Mouse (Mus musculus): ENCODE results near the gene Mab21l3. TPM values are rescaled to one million over a fixed set of nuclear protein-coding genes. Genes with fewer than 3 reads are reported as not detected.
A peak's percentile ranks its signal among the peaks of the same experiment; 100 is the strongest.
"Not testable (repeated sequence)": the region's sequence is repeated elsewhere in the genome, so short reads cannot be mapped to it uniquely, and the experiment has no call there.

The Mab21l3 gene
- polyA plus RNA-seq, 1 experiment from 2014 or later, result 0.73 TPM

GRCm38 (mm10) chr3:101836971-101837370 lies 11.8 kb downstream of the Mab21l3 start:
- H3K4me2 ChIP-seq, result no peak overlapping the region
- no peaks in the 10 kb centered on the region for H3K36me3 ChIP-seq
- 80% methylated on average over 3 of the region's 3 CpGs for WGBS
- H3K4me1 ChIP-seq, result peaks cover 22% of the 10 kb centered on the region
- no peak for ATAC-seq (replicated peaks; ENCODE audit: low FRiP score)
- H3K4me3 ChIP-seq (replicated peaks), result no peak overlapping the region
- H3K9me3 ChIP-seq (replicated peaks), result no peaks in the 10 kb centered on the region
- H3K27ac ChIP-seq, result no peak overlapping the region
- no peaks in the 10 kb centered on the region for H3K27me3 ChIP-seq
- no peak overlapping the region for H3K9ac ChIP-seq

- H3K27me3 ChIP-seq, result no peaks in the 10 kb centered on the region
- ATAC-seq (replicated peaks; ENCODE audit: low FRiP score), result no peak; the same call in 1 of the 2 replicates
- H3K9ac ChIP-seq, result no peak overlapping the region
- H3K4me2 ChIP-seq, result peak overlapping the region; percentile 53
- WGBS, result 76% methylated on average over 5 of the region's 5 CpGs
- no peaks in the 10 kb centered on the region for H3K36me3 ChIP-seq
- H3K27ac ChIP-seq, result peak overlapping the region; percentile 54; the same call in 1 of the 2 replicates
- peaks cover 26% of the 10 kb centered on the region for H3K4me1 ChIP-seq
- H3K4me3 ChIP-seq (replicated peaks), result peak overlapping the region; percentile 28; the same call in 1 of the 2 replicates
- no peaks in the 10 kb centered on the region for H3K9me3 ChIP-seq (replicated peaks)
These were observed 12.2 kb downstream of the Mab21l3 start for GRCm38 (mm10) chr3:101836532-101836931.

- Histone ChIP-seq H3K36me3 (no peaks in the 10 kb centered on the region), H3K4me2 (peak overlapping the region; percentile 53), H3K4me1 (peaks cover 29% of the 10 kb centered on the region), H3K27me3 (no peaks in the 10 kb centered on the region), H3K27ac (peak overlapping the region; percentile 54), H3K4me3 (replicated peaks) (peak overlapping the region; percentile 28; the same call in 1 of the 2 replicates), H3K9me3 (replicated peaks) (no peaks in the 10 kb centered on the region), H3K9ac (no peak overlapping the region; the same call in 1 of the 2 replicates)
- peak; percentile 96 for ATAC-seq (replicated peaks; ENCODE audit: low FRiP score)
- WGBS, result 2% methylated on average over 8 of the region's 8 CpGs
These were observed 12.7 kb downstream of the Mab21l3 start for GRCm38 (mm10) chr3:101836045-101836444.

- H3K4me3 ChIP-seq (replicated peaks), result no peak overlapping the region
- no peak overlapping the region for H3K9ac ChIP-seq
- WGBS, result 26% methylated on average over 10 of the region's 10 CpGs
- H3K36me3 ChIP-seq, result no peaks in the 10 kb centered on the region
- H3K27me3 ChIP-seq, result no peaks in the 10 kb centered on the region
- no peak overlapping the region for H3K4me2 ChIP-seq
- H3K27ac ChIP-seq, result peak overlapping the region; percentile 58
- H3K4me1 ChIP-seq, result peaks cover 34% of the 10 kb centered on the region
- H3K9me3 ChIP-seq (replicated peaks), result no peaks in the 10 kb centered on the region
- 0 out of 2 replicates have a peak, but pooled peaks have one; percentile 23 for ATAC-seq (replicated peaks; ENCODE audit: low FRiP score)
These were observed 17.4 kb downstream of the Mab21l3 start for GRCm38 (mm10) chr3:101831189-101831858.

- H3K4me3 ChIP-seq (replicated peaks), result no peak overlapping the region
- H3K9ac ChIP-seq, result no peak overlapping the region
- ATAC-seq (replicated peaks; ENCODE audit: low FRiP score), result no peak
- no peaks in the 10 kb centered on the region for H3K9me3 ChIP-seq (replicated peaks)
- H3K4me2 ChIP-seq, result no peak overlapping the region
- H3K27me3 ChIP-seq, result no peaks in the 10 kb centered on the region
- peaks cover 25% of the 10 kb centered on the region for H3K4me1 ChIP-seq
- 69% methylated on average over 10 of the region's 10 CpGs for WGBS
- H3K36me3 ChIP-seq, result no peaks in the 10 kb centered on the region
- no peak overlapping the region for H3K27ac ChIP-seq
These were observed 18.7 kb downstream of the Mab21l3 start for GRCm38 (mm10) chr3:101829881-101830616.

- Histone ChIP-seq H3K9ac (no peak overlapping the region), H3K4me1 (peaks cover 25% of the 10 kb centered on the region), H3K36me3 (no peaks in the 10 kb centered on the region), H3K4me3 (replicated peaks) (no peak overlapping the region), H3K27me3 (no peaks in the 10 kb centered on the region), H3K27ac (no peak overlapping the region), H3K4me2 (no peak overlapping the region), H3K9me3 (replicated peaks) (no peaks in the 10 kb centered on the region)
- 61% methylated on average over 3 of the region's 3 CpGs for WGBS
- ATAC-seq (replicated peaks; ENCODE audit: low FRiP score), result no peak
These were observed 20.2 kb downstream of the Mab21l3 start for GRCm38 (mm10) chr3:101828595-101828994.

GRCm38 (mm10) chr3:101827220-101827715 lies 21.5 kb downstream of the Mab21l3 start:
- no peak for ATAC-seq (replicated peaks; ENCODE audit: low FRiP score)

GRCm38 (mm10) chr3:101824338-101824737 lies 24.4 kb downstream of the Mab21l3 start:
- Histone ChIP-seq H3K36me3 (no peaks in the 10 kb centered on the region), H3K4me2 (no peak overlapping the region), H3K4me3 (replicated peaks) (no peak overlapping the region), H3K9me3 (replicated peaks) (no peaks in the 10 kb centered on the region), H3K27ac (no peak overlapping the region), H3K4me1 (0 out of 2 replicates have a peak, but pooled peaks cover 10% of the 10 kb centered on the region), H3K9ac (no peak overlapping the region), H3K27me3 (no peaks in the 10 kb centered on the region)
- 88% methylated on average over 9 of the region's 9 CpGs for WGBS
- ATAC-seq (replicated peaks; ENCODE audit: low FRiP score), result no peak

More at GRCm38 (mm10) chr3:101827220-101827715, 21.5 kb downstream of the Mab21l3 start:
- Histone ChIP-seq H3K4me1 (peaks cover 25% of the 10 kb centered on the region), H3K27ac (no peak overlapping the region), H3K9me3 (replicated peaks) (no peaks in the 10 kb centered on the region), H3K9ac (no peak overlapping the region), H3K4me2 (no peak overlapping the region), H3K36me3 (no peaks in the 10 kb centered on the region), H3K27me3 (no peaks in the 10 kb centered on the region), H3K4me3 (replicated peaks) (no peak overlapping the region)
- 73% methylated on average over 6 of the region's 6 CpGs for WGBS

GRCm38 (mm10) chr3:101822052-101822451 lies 26.7 kb downstream of the Mab21l3 start:
- no peak overlapping the region for H3K9ac ChIP-seq
- no peak overlapping the region for H3K4me3 ChIP-seq (replicated peaks)
- 0 out of 2 replicates have a peak, but pooled peaks cover 5% of the 10 kb centered on the region for H3K4me1 ChIP-seq
- H3K27ac ChIP-seq, result no peak overlapping the region
- 84% methylated on average over 5 of the region's 5 CpGs for WGBS
- ATAC-seq (replicated peaks; ENCODE audit: low FRiP score), result no peak
- no peak overlapping the region for H3K4me2 ChIP-seq
- no peaks in the 10 kb centered on the region for H3K9me3 ChIP-seq (replicated peaks)
- H3K27me3 ChIP-seq, result no peaks in the 10 kb centered on the region
- H3K36me3 ChIP-seq, result no peaks in the 10 kb centered on the region

GRCm38 (mm10) chr3:101820708-101821107 lies 28.1 kb downstream of the Mab21l3 start:
- not testable (repeated sequence) for H3K27me3 ChIP-seq; H3K4me2 ChIP-seq; H3K4me1 ChIP-seq; ATAC-seq (replicated peaks; ENCODE audit: low FRiP score); H3K36me3 ChIP-seq; H3K9me3 ChIP-seq (replicated peaks); H3K27ac ChIP-seq; H3K4me3 ChIP-seq (replicated peaks); H3K9ac ChIP-seq
- 87% methylated on average over 3 of the region's 3 CpGs for WGBS

GRCm38 (mm10) chr3:101816006-101816405 lies 32.8 kb downstream of the Mab21l3 start:
- H3K4me2 ChIP-seq, result no peak overlapping the region
- no peaks in the 10 kb centered on the region for H3K27me3 ChIP-seq
- no peak overlapping the region for H3K9ac ChIP-seq
- H3K27ac ChIP-seq, result no peak overlapping the region
- WGBS, result 89% methylated on average over 3 of the region's 3 CpGs
- H3K9me3 ChIP-seq (replicated peaks), result no peaks in the 10 kb centered on the region
- no peak for ATAC-seq (replicated peaks; ENCODE audit: low FRiP score)
- H3K4me1 ChIP-seq, result no peaks in the 10 kb centered on the region
- H3K36me3 ChIP-seq, result no peaks in the 10 kb centered on the region
- H3K4me3 ChIP-seq (replicated peaks), result no peak overlapping the region

GRCm38 (mm10) chr3:101814790-101815189 lies 34.0 kb downstream of the Mab21l3 start:
- H3K27ac ChIP-seq, result no peak overlapping the region
- H3K36me3 ChIP-seq, result no peaks in the 10 kb centered on the region
- H3K4me1 ChIP-seq, result no peaks in the 10 kb centered on the region
- no peak overlapping the region for H3K4me2 ChIP-seq
- WGBS, result 73% methylated on average over 9 of the region's 9 CpGs
- H3K9me3 ChIP-seq (replicated peaks), result no peaks in the 10 kb centered on the region
- H3K9ac ChIP-seq, result no peak overlapping the region
- no peak overlapping the region for H3K4me3 ChIP-seq (replicated peaks)
- H3K27me3 ChIP-seq, result no peaks in the 10 kb centered on the region
- ATAC-seq (replicated peaks; ENCODE audit: low FRiP score), result no peak
